Mouse (Mus musculus): ENCODE results near the gene Vmn2r19. TPM values are rescaled to one million over a fixed set of nuclear protein-coding genes. Genes with fewer than 3 reads are reported as not detected.

Vmn2r19 gene
- polyA plus RNA-seq, 1 experiment from 2014 or later = not detected

GRCm38 (mm10) chr6:123346141-123346540 lies 38.0 kb downstream of the Vmn2r19 start:
- no peak for ATAC-seq
- no peak overlapping the region for H3K4me2 ChIP-seq (ENCODE audit: low read length)
- WGBS = 93% methylated on average over 1 of the region's 1 CpGs
- H3K27ac ChIP-seq (ENCODE audit: low read length) = no peak overlapping the region
- H3K4me1 ChIP-seq (ENCODE audit: control insufficient read depth, insufficient read depth, low read length) = no peaks in the 10 kb centered on the region
- H3K4me3 ChIP-seq (ENCODE audit: low read depth, low read length) = no peak overlapping the region
- no peaks in the 10 kb centered on the region for H3K36me3 ChIP-seq (ENCODE audit: control insufficient read depth, insufficient read depth, low read length)
- H3K9me3 ChIP-seq (replicated peaks; ENCODE audit: control insufficient read depth, low read length, poor library complexity, severe bottlenecking) = no peaks in the 10 kb centered on the region
- no peaks in the 10 kb centered on the region for H3K27me3 ChIP-seq (ENCODE audit: control insufficient read depth, insufficient read depth, low read depth, low read length)
- no peak overlapping the region for H3K9ac ChIP-seq (ENCODE audit: low read depth, low read length)

Other genes with a start within 250 kb of the Vmn2r19 start
- 0.61 and 1.5 TPM in 2 replicates for gene Clec4a2, start 201.9 kb upstream of the Vmn2r19 start, polyA plus RNA-seq (2015; fragmentation: Nextera tagmentation; extraction: Ambion mirVana)
- not detected in 2 replicates for gene Clec4b2, start 135.4 kb upstream of the Vmn2r19 start, polyA plus RNA-seq (2015; fragmentation: Nextera tagmentation; extraction: Ambion mirVana)
- gene Clec4n, start 78.5 kb upstream of the Vmn2r19 start, polyA plus RNA-seq (2015; fragmentation: Nextera tagmentation; extraction: Ambion mirVana) = 0.21 and 1.0 TPM in 2 replicates
- not detected in 2 replicates for gene Clec4d, start 46.2 kb upstream of the Vmn2r19 start, polyA plus RNA-seq (2015; fragmentation: Nextera tagmentation; extraction: Ambion mirVana)
- not detected in 2 replicates for gene Clec4e, start 18.5 kb upstream of the Vmn2r19 start, polyA plus RNA-seq (2015; fragmentation: Nextera tagmentation; extraction: Ambion mirVana)
- gene Vmn2r20, start 109.8 kb downstream of the Vmn2r19 start, polyA plus RNA-seq (2015; fragmentation: Nextera tagmentation; extraction: Ambion mirVana) = not detected in 2 replicates
- not detected in 2 replicates for gene Vmn2r21, start 225.1 kb downstream of the Vmn2r19 start, polyA plus RNA-seq (2015; fragmentation: Nextera tagmentation; extraction: Ambion mirVana)

Measured in midbrain, embryonic 16.5 days (tissue).